Mouse (Mus musculus): Measurements from ENCODE around the gene Srms. TPM values are rescaled to one million over a fixed set of nuclear protein-coding genes. Genes with fewer than 3 reads are reported as not detected.

Gene Srms
- polyA plus RNA-seq, 1 experiment: not detected

GRCm38 (mm10) chr2:181227122-181227521 is 14.1 kb upstream of the Srms start:
- Histone ChIP-seq H3K36me3 (ENCODE audit: control insufficient read depth, insufficient read depth, low read length, poor library complexity, severe bottlenecking) (no peaks in the 10 kb centered on the region), H3K27me3 (ENCODE audit: control insufficient read depth, insufficient read depth, low read length, poor library complexity, severe bottlenecking) (no peaks in the 10 kb centered on the region), H3K4me1 (ENCODE audit: control insufficient read depth, insufficient read depth, low read length) (no peaks in the 10 kb centered on the region), H3K27ac (ENCODE audit: insufficient read depth, low read length) (no peak overlapping the region), H3K4me3 (ENCODE audit: low read depth, low read length) (no peak overlapping the region), H3K9me3 (replicated peaks; ENCODE audit: control insufficient read depth, insufficient read depth, low read length, poor library complexity, severe bottlenecking) (no peaks in the 10 kb centered on the region), H3K9ac (ENCODE audit: low read depth, poor library complexity, severe bottlenecking) (no peak overlapping the region)
- TF ChIP-seq POLR2A (IDR thresholded peaks at IDR 0.05; ENCODE audit: insufficient read depth, low read length) (no peak), CTCF (IDR thresholded peaks at IDR 0.05; ENCODE audit: low read depth, low read length) (no peak), EP300 (IDR thresholded peaks at IDR 0.05; ENCODE audit: insufficient read depth, low read depth, low read length) (no peak)

- Histone ChIP-seq H3K9me3 (replicated peaks; ENCODE audit: control insufficient read depth, insufficient read depth, low read length, poor library complexity, severe bottlenecking) (no peaks in the 10 kb centered on the region), H3K9ac (ENCODE audit: low read depth, poor library complexity, severe bottlenecking) (no peak overlapping the region), H3K4me1 (ENCODE audit: control insufficient read depth, insufficient read depth, low read length) (no peaks in the 10 kb centered on the region), H3K27me3 (ENCODE audit: control insufficient read depth, insufficient read depth, low read length, poor library complexity, severe bottlenecking) (no peaks in the 10 kb centered on the region), H3K27ac (ENCODE audit: insufficient read depth, low read length) (no peak overlapping the region), H3K36me3 (ENCODE audit: control insufficient read depth, insufficient read depth, low read length, poor library complexity, severe bottlenecking) (no peaks in the 10 kb centered on the region), H3K4me3 (ENCODE audit: low read depth, low read length) (no peak overlapping the region)
- TF ChIP-seq POLR2A (IDR thresholded peaks at IDR 0.05; ENCODE audit: insufficient read depth, low read length) (no peak), EP300 (IDR thresholded peaks at IDR 0.05; ENCODE audit: insufficient read depth, low read depth, low read length) (no peak), CTCF (IDR thresholded peaks at IDR 0.05; ENCODE audit: low read depth, low read length) (no peak)
Observed at GRCm38 (mm10) chr2:181224994-181225393, 12.0 kb upstream of the Srms start.

- Histone ChIP-seq H3K36me3 (ENCODE audit: control insufficient read depth, insufficient read depth, low read length, poor library complexity, severe bottlenecking) (no peaks in the 10 kb centered on the region), H3K9ac (ENCODE audit: low read depth, poor library complexity, severe bottlenecking) (no peak overlapping the region), H3K9me3 (replicated peaks; ENCODE audit: control insufficient read depth, insufficient read depth, low read length, poor library complexity, severe bottlenecking) (no peaks in the 10 kb centered on the region), H3K4me1 (ENCODE audit: control insufficient read depth, insufficient read depth, low read length) (no peaks in the 10 kb centered on the region), H3K27ac (ENCODE audit: insufficient read depth, low read length) (no peak overlapping the region), H3K4me3 (ENCODE audit: low read depth, low read length) (no peak overlapping the region), H3K27me3 (ENCODE audit: control insufficient read depth, insufficient read depth, low read length, poor library complexity, severe bottlenecking) (no peaks in the 10 kb centered on the region)
- TF ChIP-seq CTCF (IDR thresholded peaks at IDR 0.05; ENCODE audit: low read depth, low read length) (no peak), POLR2A (IDR thresholded peaks at IDR 0.05; ENCODE audit: insufficient read depth, low read length) (no peak), EP300 (IDR thresholded peaks at IDR 0.05; ENCODE audit: insufficient read depth, low read depth, low read length) (no peak)
Observed at GRCm38 (mm10) chr2:181220361-181220760, 7.4 kb upstream of the Srms start.

GRCm38 (mm10) chr2:181219538-181220216 is 6.7 kb upstream of the Srms start, which contains the start of gene Fndc11:
Fndc11 (plus strand) TSS chr2:181220013.
- Histone ChIP-seq H3K9ac (ENCODE audit: low read depth, poor library complexity, severe bottlenecking) (no peak within 1 kb of the TSS), H3K9me3 (replicated peaks; ENCODE audit: control insufficient read depth, insufficient read depth, low read length, poor library complexity, severe bottlenecking) (no peaks in the 10 kb centered on the region), H3K27ac (ENCODE audit: insufficient read depth, low read length) (no peak within 1 kb of the TSS), H3K27me3 (ENCODE audit: control insufficient read depth, insufficient read depth, low read length, poor library complexity, severe bottlenecking) (no peaks in the 10 kb centered on the region), H3K4me1 (ENCODE audit: control insufficient read depth, insufficient read depth, low read length) (no peaks in the 10 kb centered on the region), H3K4me3 (ENCODE audit: low read depth, low read length) (peak within 1 kb of the TSS; percentile 20), H3K36me3 (ENCODE audit: control insufficient read depth, insufficient read depth, low read length, poor library complexity, severe bottlenecking) (no peaks in the 10 kb centered on the region)
- TF ChIP-seq CTCF (IDR thresholded peaks at IDR 0.05; ENCODE audit: low read depth, low read length) (no peak), POLR2A (IDR thresholded peaks at IDR 0.05; ENCODE audit: insufficient read depth, low read length) (no peak), EP300 (IDR thresholded peaks at IDR 0.05; ENCODE audit: insufficient read depth, low read depth, low read length) (no peak)

- Histone ChIP-seq H3K36me3 (ENCODE audit: control insufficient read depth, insufficient read depth, low read length, poor library complexity, severe bottlenecking) (no peaks in the 10 kb centered on the region), H3K4me3 (ENCODE audit: low read depth, low read length) (no peak overlapping the region), H3K4me1 (ENCODE audit: control insufficient read depth, insufficient read depth, low read length) (no peaks in the 10 kb centered on the region), H3K9me3 (replicated peaks; ENCODE audit: control insufficient read depth, insufficient read depth, low read length, poor library complexity, severe bottlenecking) (no peaks in the 10 kb centered on the region), H3K9ac (ENCODE audit: low read depth, poor library complexity, severe bottlenecking) (no peak overlapping the region), H3K27ac (ENCODE audit: insufficient read depth, low read length) (no peak overlapping the region), H3K27me3 (ENCODE audit: control insufficient read depth, insufficient read depth, low read length, poor library complexity, severe bottlenecking) (no peaks in the 10 kb centered on the region)
- no peak for TF ChIP-seq POLR2A (IDR thresholded peaks at IDR 0.05; ENCODE audit: insufficient read depth, low read length)
- TF ChIP-seq EP300 (IDR thresholded peaks at IDR 0.05; ENCODE audit: insufficient read depth, low read depth, low read length): no peak
- no peak for TF ChIP-seq CTCF (IDR thresholded peaks at IDR 0.05; ENCODE audit: low read depth, low read length)
Observed at GRCm38 (mm10) chr2:181218881-181219485, 6.0 kb upstream of the Srms start.

GRCm38 (mm10) chr2:181216037-181216436 is 3.1 kb upstream of the Srms start:
- Histone ChIP-seq H3K27ac (ENCODE audit: insufficient read depth, low read length) (no peak overlapping the region), H3K9me3 (replicated peaks; ENCODE audit: control insufficient read depth, insufficient read depth, low read length, poor library complexity, severe bottlenecking) (no peaks in the 10 kb centered on the region), H3K9ac (ENCODE audit: low read depth, poor library complexity, severe bottlenecking) (no peak overlapping the region), H3K4me1 (ENCODE audit: control insufficient read depth, insufficient read depth, low read length) (peaks cover 1% of the 10 kb centered on the region), H3K36me3 (ENCODE audit: control insufficient read depth, insufficient read depth, low read length, poor library complexity, severe bottlenecking) (no peaks in the 10 kb centered on the region), H3K4me3 (ENCODE audit: low read depth, low read length) (no peak overlapping the region), H3K27me3 (ENCODE audit: control insufficient read depth, insufficient read depth, low read length, poor library complexity, severe bottlenecking) (no peaks in the 10 kb centered on the region)
- TF ChIP-seq POLR2A (IDR thresholded peaks at IDR 0.05; ENCODE audit: insufficient read depth, low read length) (no peak), CTCF (IDR thresholded peaks at IDR 0.05; ENCODE audit: low read depth, low read length) (no peak), EP300 (IDR thresholded peaks at IDR 0.05; ENCODE audit: insufficient read depth, low read depth, low read length) (no peak)

Measured in ES-Bruce4 (cell line).